Mouse (Mus musculus) CH12.LX (cell line): ENCODE data around the gene Pycr2.

Experiments used
- CHD2 ChIP-seq: IDR thresholded peaks from 2 replicates; pipeline ENCODE4 v1.6.1; 2011; ENCODE audit warnings: low read length, improper control_type of control experiment
- CTCF ChIP-seq, 2 experiments: IDR thresholded peaks in 1 of 2; conservative IDR thresholded peaks in 1 of 2; 2 replicates each; pipeline ENCODE4 v1.5.1; 2011 to 2012; ENCODE audit warnings: low read depth in 2 of 2, low read length in 2 of 2, improper control_type of control experiment in 1 of 2, inconsistent platforms in 1 of 2, mild to moderate bottlenecking in 1 of 2, moderate library complexity in 1 of 2
- KAT2A ChIP-seq: IDR thresholded peaks from 2 replicates; pipeline ENCODE4 v1.6.1; 2012; ENCODE audit warnings: low read length, improper control_type of control experiment, inconsistent platforms; ENCODE audit not compliant: insufficient replicate concordance
- TBP ChIP-seq: conservative IDR thresholded peaks from 2 replicates; pipeline ENCODE4 v1.6.1; 2011; ENCODE audit warnings: low read depth, low read length, improper control_type of control experiment

DNA sequence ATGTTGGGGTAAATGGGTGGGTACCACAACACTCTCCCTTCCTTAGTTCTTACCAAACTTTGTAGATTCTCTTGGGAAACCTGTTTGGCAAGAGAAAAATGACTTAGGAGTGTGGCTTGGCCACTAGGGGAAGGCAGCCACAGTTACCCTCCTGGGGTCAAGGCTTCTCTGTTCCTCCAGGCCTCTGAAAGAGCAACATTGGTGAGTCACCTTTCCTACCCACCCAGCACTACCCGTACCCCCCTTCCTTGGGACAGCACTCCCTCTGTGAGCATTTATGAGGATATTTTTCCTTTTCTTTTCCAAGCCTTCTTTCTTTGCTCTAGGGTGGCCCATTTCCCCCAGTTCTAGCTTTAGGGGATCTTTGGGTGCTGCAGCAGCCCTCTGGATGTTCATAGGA lies 39.8 kb downstream of the Pycr2 start:
- TF ChIP-seq TBP = no peak
- peak in 1 of 2 experiments; percentile 16; a peak in 1 of 4 replicates for TF ChIP-seq CTCF (conservative IDR thresholded peaks at IDR 0.05 in 1 of 2, IDR thresholded peaks at IDR 0.05 in 1 of 2; ENCODE audit: low read depth in 2 of 2, low read length in 2 of 2)
- TF ChIP-seq CHD2 = no peak
- TF ChIP-seq KAT2A = no peak
